Mouse (Mus musculus): ENCODE data around the gene 1700024P04Rik.
"Not testable (repeated sequence)": the region's sequence is repeated elsewhere in the genome, so short reads cannot be mapped to it uniquely, and the experiment has no call there.

Gene 1700024P04Rik

DNA sequence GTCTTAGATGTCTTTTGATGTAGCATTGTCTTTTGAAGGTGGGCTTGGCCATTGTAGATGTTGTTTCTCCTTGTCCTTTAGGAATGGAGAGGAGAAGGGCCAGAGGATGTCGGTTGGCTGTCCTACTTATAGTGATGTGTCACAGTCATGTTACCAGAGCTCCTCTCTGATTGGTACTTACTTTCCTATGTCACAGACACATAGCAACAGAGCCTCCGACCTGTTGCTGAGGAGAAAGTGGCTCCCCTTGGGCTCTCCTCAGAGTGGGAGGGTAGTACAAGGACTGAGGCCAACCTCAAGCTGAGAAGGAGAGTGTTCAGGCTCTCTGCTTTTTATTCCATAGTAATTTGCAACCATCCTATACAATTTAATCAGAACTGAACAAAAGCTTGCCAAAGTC is at the start of gene 1700024P04Rik:
Gene 1700024P04Rik, minus strand, starts transcription at position 101 of the 400 bp plus-strand sequence.
- no peak for DNase-seq

DNA sequence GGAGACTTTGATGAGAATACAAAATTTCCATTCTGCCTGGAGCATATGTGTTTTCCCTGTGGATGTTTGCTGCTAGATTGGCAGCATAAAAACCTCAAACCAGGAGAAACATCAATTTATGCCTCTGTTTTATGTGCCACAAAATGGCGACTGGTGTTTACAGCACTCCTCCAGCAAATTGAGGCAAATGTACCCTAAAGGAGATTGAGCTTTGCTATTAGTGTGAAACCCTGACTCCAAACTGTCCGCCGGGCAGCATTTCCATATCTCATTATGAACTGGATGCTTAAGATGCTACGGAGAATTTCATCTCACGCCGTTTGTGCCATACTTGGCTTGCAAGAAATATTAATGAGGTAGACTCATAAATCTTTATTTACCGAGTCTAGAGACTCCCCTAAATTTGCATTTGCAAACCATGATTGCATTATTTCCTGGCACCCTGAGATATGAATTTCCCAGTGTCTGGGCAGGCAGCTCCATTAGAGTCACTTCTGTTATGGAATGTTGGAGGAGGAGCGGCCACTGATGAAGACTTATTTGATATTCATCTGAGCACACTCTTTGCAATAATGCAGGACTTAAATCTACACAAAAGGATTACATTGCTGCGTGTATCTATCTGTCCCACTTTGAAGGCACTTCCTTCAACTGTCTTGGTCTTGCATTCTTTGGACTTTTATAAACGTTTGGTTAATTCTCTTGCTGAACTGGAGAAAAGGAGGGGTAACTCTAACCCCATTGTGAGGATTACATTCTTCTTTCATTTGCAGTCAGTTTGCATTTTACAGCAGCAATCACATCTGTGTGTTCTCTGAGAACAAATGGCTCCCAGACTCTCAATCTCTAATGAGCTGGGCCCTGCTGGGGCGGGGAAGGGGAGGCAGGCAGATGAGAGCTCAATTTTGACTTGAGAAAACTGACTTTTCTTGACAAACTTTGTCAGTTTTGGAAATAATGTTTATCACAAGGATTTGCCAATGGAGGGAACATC is 47.2 kb upstream of the 1700024P04Rik start:
- DNase-seq = no peak

DNA sequence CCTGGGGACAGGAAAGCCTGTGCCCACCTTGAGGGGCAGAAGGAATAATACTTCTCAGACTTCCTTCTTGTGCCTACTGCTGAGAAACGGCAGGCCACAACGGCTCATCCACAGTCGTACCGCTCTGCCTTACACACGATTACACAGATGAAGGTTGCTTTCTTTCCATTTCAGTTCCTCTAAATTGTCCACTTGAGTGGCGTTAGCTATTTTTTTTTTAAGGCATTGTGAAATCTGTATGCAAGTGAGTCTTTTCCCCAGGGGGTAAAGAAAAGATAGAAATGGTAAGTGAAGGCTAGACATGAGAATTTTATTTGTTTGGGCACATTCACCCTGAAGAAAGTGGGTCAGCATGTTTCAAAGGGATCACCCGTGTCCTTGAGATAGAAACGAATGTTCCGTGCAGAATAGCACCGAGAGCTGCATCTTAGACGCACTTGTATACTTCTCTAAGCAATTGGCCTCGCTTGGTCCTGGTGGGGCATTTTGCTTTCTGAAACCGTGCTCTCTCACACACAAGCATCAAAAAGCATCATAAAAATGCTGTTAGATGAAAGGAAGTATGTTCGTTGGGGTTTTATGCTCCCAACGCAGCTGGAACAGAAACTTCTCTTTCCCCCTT is 46.3 kb upstream of the 1700024P04Rik start:
- DNase-seq = no peak

DNA sequence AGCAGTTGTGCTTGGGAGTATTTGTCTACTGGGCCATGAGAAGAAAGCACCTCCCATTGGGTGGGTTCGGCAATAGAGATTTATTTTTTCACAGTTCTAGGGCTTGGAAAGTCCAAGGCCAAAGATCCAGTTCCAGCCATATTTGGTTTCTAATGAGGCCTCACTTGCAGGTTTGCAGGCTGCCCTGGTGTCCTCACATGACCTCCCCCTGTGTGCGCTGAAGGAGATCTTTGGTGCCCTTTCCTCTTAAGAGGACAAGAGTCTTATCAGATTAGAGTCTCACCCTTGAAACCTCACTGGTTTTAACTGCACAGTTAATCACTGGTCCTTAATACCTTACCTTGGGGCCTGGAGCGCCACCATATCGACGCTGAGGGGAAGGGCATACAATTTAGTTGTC is 40.9 kb upstream of the 1700024P04Rik start:
- no peak for DNase-seq

GRCm38 (mm10) chr13:99022036-99022435 is 37.7 kb upstream of the 1700024P04Rik start:
- DNase-seq = no peak

- DNase-seq = no peak
Observed at GRCm38 (mm10) chr13:99021181-99021580, 36.8 kb upstream of the 1700024P04Rik start.

GRCm38 (mm10) chr13:99019831-99020669 is 35.7 kb upstream of the 1700024P04Rik start:
- DNase-seq = no peak

- no peak for DNase-seq
Observed at GRCm38 (mm10) chr13:99018526-99019201, 34.3 kb upstream of the 1700024P04Rik start.

DNA sequence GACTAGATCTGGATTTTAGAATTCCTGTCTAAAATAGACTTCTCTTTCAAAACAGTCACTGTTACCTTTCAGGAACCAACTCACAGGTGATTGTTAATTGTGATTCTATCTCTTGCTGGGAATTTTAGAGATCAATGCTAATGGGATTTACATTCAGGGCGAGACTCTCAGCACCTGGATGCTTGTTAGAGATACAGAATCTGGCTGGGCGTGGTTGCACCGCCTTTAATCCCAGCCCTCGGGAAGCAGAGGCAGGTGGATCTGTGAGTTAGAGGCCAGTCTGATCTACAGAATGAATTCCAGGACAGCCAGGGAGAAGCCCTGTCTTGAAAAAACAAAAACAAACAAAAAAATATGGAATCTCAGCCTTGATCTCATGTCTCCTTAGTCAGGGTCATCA is 32.3 kb upstream of the 1700024P04Rik start:
- no peak for DNase-seq

GRCm38 (mm10) chr13:99012891-99013290 is 28.5 kb upstream of the 1700024P04Rik start:
- no peak for DNase-seq

DNA sequence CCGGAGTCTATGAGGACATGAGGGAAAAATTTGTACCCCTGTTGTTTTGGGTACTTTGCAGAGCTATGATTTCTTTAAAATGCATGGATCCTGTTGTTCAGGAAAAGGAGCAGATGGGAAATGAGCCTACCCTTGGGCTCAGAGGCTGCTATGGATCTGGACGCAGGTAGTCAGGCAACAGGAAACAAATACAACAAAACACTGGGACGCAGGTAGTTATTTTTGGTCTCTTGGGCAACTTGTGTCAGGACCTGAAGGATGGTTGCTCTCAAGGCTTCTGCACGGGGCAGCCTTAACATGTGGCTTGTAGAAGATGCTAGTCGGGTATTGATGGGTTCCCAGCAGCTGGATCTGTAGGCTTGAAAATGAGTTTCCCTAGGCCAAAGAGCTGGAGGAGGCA is 23.6 kb upstream of the 1700024P04Rik start:
- no peak for DNase-seq

DNA sequence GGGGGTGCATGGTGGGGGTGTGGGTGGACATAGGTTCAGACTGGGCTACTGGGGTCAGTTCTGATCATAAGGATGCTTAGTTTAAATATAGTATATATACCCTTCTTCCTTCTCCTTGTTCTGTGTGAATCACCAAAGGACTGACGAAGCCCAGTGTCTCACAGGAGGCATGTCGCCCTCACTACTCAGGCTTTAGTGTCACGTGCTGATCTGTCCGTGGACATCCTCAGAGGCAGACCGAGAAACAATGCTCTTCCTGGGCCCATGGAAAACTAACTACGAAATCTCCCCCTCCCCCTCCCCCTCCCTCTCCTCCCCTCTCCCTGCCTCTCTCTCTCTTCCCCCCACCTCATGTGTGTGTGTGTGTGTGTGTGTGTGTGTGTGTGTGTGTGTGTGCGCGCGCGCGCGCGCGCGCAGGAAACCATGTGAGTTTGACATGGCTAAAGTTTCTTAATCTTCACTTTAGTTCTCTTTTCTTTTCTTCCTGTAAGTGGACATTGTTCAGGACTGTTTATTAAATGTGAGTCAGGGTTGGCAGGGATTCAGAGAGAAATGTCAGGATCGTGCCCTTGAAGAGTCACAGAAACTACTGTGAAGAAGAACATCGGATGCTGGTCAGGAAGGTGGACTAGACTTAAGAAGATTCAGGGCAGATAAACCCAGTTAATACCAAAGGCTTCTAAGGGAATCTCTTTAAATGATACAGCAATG is 22.2 kb upstream of the 1700024P04Rik start:
- DNase-seq = no peak

- not testable (repeated sequence) for DNase-seq
Observed at GRCm38 (mm10) chr13:99001652-99002051, 17.3 kb upstream of the 1700024P04Rik start.

DNA sequence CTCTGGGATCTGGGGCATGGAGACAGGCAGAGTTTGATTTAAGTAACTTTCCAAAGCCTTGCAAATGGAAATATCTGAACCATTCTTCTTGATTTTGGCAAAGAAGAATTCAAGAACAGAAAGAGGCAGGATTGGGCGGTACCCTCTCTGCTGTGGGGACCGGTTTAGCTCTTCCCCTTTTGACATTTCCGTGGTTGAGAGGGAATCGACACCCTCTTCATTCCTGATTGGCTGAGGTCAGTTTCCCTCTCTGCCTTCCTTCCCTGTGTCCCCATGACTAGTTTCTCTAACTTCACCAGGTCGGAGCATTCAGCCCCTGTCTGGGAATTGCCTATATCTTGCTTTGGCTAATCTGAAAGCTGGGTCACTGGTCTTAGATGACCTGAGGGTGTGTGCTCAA is 12.7 kb upstream of the 1700024P04Rik start:
- no peak for DNase-seq

DNA sequence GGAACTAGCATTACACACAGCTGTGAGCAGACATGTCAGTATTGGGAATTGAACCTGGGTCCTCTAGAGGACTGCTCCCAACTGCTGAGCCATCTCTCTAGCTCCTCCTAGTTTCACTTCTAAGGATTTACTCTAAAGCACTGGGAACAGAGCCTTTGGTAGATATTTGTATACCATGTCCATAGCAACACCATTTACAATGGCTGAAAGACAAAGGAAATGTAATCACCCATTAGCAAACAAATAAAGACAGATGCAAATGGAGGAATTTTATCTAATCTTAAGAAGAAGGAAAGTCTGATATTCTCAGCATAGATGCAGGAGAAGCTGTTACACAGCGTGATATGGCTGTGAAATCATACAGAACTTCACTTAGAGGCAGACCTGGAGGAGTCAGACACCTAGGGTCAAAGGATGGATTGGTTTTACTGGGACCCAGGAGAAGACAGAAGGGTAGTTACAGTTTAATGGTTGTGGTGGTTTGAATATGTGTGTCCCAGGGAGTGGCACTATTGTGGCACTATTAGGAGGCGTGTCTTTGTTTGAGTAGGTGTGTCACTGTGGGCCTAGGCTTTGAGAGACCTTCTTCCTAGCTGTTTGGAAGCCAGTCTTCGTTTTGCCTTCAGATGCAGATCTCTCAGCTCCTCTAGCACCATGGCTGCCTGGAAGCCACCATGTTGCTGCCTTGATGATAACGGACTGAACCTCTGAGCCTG is 7.1 kb downstream of the 1700024P04Rik start:
- DNase-seq = no peak

DNA sequence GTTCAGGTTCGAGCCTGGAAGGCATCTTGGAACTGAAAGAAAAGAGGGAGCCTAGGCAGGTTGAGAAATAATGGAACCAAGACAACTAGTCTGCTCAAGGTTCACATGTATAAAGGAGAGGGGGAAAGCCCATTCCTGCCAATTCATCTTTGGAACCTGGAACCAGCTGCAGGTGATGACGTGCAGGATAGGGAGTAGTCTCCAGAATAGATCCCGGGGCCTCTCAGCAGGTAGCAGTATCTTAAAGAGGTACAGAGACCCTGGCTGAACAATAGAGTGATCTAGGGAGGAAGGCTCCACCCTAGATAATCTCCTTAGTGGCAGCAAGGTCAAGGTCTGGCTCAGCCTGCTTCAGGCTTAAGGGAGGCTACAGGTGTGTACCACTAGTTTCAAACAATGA is 8.3 kb downstream of the 1700024P04Rik start:
- DNase-seq = not testable (repeated sequence)

DNA sequence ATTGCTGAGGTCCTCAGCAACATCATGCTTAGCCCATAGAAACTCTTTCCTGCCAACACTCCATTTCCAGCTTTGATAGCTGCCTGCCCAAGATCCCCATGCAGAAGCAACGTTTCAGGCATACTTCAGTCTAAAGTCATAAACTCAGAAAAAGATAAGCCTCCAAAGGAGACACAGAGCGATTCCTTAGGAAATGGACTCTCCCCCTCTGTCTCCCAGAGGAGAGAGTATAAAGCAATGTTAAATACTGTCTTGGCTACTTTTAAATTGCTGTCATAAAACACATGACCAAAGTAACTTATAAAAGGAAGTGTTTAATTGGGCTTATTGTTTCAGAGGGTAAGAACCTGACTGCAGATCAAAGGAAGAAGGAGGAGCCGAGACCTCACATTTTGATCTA is 12.3 kb downstream of the 1700024P04Rik start:
- no peak for DNase-seq

GRCm38 (mm10) chr13:98971641-98972040 is 12.7 kb downstream of the 1700024P04Rik start:
- DNase-seq = no peak

- DNase-seq = no peak
Observed at GRCm38 (mm10) chr13:98968517-98968916, 15.8 kb downstream of the 1700024P04Rik start.

DNA sequence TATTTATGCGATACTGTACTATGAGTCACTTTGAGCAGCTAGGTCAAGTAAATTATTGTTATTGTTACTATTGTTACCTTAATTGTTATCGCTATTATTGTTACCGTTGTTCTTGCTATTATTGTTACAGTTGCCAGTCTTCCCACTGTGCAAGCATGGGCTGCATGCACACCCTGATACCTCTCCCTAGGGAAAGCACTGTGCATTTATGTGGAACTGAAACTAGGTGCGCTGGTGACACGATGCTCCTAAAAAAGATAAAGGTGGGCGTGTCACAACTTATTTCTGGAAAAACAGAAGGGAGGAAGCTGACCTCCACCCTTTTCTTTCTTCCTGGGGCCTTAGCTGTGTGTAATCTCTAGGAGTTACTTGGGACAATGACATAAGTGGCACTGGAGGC is 16.4 kb downstream of the 1700024P04Rik start:
- no peak for DNase-seq

DNA sequence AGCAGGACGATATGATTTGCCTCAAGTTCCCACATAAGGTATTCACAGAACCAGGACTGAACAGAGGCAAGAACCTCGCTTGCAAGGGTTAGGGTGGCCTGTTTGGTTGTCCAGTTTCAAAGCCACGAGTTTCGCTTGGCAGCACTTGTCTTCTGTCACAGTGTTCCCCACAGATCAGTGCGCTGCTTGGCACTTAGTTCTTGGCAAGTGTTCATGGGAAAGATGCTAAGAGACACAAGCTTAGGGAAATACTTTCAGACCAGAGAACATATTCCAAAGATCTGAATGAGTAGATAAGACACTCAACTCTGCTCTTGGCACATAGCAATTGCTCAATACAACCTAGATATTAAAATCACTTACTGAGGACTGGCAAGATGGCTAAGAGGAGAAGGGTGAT is 17.8 kb downstream of the 1700024P04Rik start:
- no peak for DNase-seq

All from cerebellum, adult 8-10 months (tissue).